Mouse (Mus musculus) spleen, postnatal 10 days (tissue): ENCODE measurements around the gene Natd1.

Source experiments
- DNase-seq, 2 experiments: peaks; one replicate each; pipeline ENCODE4 v3.0.0; 2021 to 2022; ENCODE audit warnings: low spot score in 2 of 2

Gene Natd1

DNA sequence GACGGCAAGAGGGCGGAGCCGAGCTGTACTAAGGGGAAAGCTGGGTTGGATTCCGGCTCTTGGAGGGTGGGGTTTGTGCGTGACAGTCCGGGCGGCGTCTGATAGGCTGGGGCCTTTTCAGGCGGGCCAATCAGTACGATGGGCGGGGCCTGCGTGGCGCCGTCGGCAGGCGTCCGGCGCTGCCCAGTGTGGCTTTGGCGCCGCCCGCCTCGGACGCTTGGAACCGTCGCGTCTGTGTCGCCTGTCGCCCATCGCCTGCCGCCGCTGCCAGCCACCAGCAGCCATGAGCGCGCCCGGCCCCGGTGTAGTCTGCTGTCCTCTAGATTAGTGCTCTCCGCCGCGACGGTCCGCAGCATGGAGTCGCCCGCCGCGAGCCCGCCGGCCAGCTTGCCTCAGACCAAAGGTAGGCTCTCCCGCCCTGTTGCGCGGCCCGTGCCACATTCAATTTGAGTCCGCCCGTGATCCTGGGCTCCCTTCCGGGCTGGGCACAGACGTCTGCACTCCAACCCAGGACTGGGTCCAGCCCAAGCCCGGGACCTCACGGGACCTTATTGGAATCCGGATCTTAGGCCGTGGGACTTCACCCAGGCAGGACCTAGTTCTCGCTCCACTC is 17.4 kb upstream of the Natd1 start, which contains the start of gene Map2k3:
TSS of gene Map2k3 (plus strand) at position 165 of the 613 bp plus-strand sequence.
- peak; percentile 95 to 99 for DNase-seq

DNA sequence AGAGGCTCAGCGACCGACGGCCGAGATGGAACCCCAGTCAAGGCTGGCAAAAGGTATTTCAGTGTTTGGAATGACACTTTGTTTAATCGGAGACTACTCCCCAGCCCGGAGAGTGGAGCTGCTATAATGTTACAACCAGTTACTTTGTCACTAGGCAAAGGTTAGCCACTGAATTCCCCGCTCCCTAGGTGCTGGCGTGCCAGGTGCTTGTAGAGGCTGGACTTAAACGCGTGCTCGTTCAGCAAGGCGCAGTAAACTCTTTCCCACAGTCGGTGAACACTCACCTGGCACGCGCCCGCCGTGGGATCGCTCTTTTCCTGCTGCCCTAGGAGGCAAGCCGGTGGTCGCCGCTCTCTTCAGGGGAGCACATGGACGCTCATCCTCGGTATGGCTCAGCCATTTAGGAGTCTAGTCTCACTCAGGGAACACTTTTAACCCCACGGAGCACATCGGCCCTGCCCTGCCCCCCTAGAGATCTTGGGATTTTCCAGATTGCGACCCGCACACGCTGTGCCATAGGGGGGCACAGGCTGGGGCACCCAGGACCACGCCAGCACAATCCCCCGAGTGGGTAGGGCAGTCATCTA is 16.8 kb upstream of the Natd1 start:
- peak in 1 of 2 experiments; percentile 51 for DNase-seq

DNA sequence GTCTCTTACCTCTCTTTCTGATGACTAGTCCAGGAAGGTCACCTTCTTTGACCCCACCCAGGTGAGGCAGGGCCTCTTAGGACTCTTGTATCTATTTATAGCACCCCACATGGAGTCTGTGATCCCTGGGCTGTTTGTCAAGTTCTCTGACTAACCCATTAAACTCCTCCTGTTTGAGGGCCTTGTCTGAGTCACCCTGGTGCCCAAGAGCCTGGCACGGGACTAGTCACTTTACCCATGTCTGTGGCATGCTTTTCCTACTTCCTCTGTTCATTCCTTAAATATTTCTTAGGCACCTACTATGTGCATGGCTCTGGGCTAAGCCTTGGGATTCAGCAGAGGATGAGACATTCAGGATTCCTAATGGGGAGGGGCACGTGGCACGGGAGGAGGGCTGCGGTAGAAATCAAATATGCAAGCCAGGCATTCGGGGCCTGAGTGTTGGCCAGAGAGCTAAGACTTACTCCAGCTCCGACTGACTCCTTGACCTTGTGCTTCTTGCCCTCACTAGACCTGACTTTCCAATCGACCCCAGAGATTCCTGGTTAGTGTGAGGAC is 16.3 kb upstream of the Natd1 start:
- no peak for DNase-seq

DNA sequence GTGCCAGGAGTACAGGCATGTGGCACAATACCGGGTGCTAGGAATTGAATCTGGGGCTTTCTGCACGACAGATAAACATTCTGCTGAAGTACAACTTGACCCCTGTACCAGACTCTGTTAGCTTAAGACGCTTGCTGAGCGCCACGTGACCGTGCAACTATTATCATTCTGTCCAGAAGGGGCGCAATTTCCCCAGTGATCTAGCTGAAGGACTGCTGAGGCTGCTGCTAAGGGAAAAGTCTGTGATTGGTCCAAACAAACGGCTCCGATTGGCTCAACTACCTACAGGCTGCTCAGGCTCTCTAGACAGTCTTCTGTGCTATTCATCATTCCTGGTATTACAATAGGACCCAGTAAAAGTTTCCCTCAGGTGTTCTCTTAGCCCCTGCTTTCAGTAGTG is 12.7 kb upstream of the Natd1 start:
- DNase-seq, result peak; percentile 93 to 94

DNA sequence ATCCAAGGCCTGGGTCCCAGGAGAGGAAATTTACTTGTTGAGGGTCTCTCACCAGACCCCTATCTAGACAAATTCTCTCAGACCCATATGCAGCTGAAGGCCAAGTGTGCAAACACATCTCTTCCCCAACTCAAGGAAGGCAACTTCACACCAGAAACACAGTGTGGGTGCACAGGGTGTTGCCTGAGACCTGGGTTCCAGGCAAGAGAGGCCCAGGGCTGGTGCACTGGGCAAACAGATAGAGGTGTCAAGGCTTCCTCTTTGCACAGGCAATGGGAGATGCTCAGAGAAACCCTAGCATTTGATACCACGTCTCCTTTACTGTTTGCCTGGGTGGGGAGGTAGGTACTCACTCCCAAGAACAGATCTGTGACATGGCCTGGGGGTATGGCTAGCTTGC is 10.4 kb upstream of the Natd1 start:
- DNase-seq, result peak in 1 of 2 experiments; percentile 52

DNA sequence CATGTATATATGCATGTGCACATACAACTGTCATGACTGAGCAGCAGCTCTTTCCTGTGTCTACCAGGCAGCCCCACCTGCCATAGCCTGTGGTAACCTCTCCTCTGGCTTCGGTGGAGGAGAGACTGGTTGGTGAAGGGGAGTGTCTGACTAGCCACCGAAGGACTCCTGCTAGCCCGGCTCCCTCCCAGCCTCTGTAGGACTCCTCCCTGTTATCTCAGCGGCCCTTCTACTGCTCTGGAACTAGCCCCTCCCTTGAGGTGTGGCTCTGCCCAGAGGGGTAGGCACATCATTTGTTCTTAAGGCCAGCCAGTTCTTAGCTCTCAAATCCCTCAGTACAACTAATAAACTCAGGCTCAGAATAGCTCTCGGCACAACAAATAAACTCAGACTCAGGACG is 9.9 kb upstream of the Natd1 start:
- DNase-seq, result peak; percentile 72 to 86

DNA sequence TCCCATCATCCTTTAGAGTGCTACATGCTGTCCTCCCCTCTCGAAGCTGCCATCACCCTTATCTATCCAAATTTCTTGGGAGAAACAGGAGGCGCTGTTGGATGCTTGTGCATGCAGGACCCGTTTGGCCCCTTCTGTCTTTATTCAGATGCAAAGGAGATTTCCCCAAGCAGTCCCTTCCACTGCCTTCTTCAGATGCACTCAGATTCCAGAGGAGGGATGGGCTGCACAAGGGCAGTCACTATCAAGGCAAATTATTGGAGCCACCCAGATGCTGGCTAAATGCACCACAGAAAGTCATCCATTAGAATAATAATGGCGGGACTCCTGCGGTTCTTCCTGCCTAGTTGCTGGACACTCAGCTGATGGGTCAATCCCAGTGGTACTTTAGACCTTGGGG is 8.4 kb upstream of the Natd1 start:
- no peak for DNase-seq

DNA sequence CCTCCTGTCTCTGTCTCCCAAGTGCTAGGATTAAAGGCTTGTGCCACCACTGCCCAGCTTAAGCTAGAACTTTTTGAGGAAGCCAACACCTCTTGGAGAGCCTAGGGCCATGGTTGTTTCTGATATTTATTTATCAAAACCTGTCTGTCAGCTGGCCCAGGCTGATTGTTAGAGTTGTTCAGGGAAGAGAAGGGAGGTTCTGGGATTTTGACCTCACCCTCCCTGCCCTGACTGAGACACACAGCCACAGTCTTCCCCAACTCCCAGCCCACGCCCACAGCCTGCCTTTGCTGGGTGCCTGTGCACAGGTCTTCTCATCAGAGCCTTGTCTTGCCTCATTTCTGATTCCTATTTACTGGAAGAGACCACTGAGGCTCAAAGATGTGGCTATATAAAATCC is 7.6 kb upstream of the Natd1 start:
- peak; percentile 49 to 55 for DNase-seq

DNA sequence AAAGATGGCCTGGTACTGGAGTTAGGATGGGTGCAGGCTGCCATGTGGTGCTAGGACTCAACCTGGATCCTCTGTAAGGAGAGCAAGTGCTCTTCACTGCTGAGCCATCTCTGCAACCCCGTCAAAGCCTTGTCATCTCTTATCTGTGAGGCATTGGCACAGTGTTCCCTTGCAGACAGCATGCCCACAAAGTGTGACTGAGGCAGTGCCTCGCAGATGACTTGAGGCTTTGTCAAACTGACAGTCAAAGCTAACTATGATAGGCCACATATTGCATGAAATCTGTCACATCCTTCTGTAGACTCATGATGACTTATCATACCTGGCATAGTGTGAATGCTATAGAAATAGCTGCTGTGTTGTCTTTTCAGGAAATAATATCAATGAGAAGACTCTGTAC is 5.5 kb upstream of the Natd1 start:
- DNase-seq, result no peak

DNA sequence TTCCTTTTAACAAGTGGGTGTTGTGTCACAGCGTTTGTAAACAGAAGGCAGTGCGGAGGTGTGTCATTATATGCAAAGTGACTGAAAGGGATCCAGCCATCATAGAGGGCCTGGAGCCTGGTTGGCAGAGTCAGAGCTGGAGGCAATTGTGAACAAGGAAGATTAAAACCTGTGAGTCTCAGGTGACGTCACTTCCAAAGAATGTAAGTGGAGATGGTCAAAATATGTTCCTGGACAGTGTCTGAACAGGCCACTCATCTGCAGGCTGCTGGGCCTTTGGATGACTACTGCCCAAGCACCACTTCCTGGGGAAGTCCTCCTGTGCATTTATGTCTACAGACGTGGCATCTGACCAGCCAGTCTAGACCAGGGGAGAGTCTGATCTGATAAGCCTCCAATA is 651 bp upstream of the Natd1 start:
- no peak for DNase-seq

DNA sequence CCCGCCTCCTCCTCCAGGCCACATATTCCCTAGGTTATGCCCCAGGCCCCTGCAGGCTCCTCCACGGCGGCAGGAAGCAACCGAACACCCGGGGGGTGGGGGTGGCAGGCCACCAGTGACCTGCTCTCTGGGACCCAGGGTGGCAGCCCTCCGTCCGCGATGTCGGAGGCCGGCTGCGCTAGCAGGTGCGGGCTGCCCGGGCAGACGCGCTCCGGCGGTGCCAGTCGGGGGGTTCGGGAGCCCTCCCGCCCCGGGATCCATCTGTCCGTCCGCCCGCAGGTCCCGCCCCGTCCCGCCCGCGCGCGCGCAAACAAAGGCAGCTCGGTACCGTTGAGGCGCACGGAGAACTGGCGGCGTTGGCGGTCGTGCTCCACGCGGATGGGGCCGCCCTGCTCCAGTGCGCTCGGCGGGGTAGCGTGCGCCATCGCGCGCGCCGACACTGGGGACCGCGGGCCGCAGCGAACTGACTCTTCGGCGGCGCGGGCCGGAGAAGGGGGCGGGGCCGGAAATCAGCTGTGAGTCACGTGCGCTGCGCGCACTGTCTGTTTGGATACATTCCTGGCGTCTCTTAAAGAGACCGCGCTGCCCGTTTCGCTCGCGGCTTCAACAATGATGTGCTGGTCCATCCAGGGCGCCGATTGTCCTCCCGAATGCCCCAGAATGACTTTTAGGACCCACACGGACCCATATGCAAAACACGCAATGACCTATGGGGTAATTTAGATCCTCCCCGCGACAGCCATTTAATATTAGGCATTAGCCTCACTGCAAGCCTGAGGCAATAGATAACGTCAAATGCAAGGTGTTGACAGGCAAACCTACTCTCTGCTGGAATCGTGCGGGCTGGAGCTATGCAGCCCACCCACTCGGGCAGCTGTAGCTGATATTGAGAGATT is 1.0 kb downstream of the Natd1 start:
- DNase-seq, result peak; percentile 95 to 96

DNA sequence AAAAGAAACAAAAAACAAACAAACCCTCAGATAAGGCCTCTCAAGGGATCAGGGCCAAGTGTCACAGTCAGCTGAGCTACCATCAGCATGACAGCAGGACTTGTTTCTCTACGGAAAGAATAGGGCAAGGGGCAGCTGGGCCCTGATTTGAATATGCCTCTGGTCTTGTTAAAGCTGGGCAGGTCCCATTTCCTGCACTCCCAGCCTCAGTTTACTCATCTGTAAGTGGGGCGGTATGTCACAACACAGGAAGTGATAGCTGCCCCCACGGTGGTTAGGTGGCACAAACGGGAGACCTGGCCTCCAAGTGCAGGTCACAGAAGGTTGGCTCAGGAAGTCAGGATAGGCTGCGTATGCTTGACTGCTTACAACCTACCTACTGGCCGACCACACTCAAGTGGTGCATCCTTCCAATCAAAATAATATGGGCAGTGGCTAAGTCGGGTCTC is 2.0 kb downstream of the Natd1 start:
- peak; percentile 13 to 42 for DNase-seq

DNA sequence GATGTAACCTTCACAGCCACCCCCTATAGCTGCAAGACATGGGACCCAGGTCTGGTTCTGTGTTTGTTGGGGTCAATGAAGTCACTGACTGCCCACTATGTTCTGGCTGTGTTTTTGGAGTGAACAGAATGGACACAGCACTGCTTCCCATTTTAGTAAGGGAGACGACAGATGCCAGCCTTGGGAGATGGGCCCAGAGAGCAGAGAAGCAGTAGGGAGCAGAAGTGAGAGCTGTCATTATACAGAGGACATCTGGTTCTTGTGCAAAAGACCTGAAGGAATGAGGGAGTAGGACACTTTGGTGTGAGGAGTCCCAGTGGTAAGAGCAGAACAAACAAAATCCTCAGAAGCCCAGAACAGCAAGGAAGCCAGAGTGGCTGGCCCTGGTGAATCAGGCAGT is 4.9 kb downstream of the Natd1 start:
- DNase-seq, result no peak

DNA sequence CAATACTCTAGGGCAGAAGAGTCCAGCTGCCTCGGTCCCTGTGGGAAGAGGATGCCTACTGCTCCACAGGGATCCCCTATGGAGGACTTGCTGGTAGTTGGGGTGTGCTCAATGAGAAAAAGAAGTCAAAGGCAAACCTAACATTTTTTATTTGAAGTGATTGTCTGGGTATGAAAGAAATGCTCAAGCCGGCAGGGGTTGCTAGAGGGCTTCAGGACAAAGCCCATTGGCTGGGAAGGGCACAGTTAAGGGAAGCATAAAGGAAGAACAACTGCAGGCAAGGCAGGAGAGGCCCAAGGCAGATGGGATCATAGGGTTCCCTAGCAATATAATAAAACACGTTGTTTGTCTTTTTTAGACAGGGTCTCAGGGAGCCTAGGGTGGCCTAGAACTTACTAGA is 6.5 kb downstream of the Natd1 start:
- DNase-seq, result no peak

DNA sequence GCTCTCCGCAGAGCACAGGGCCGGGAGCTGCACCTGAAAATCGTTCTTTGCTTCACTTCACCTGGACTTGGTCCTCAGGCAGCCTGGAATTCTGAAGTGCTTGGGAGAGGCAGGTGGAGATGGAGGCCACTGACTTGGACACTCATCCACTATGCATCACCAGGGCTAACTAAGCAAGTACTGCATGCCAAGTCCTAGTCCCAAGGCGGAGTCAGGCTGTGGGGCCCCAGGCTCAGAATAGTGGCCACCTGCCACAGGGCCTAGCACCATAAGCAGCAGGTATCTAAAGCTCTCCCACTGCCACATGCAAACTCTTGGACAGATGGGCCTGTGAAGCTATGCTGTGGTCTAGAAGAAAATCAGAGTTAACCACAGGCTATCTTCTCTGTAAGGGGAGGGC is 8.1 kb downstream of the Natd1 start:
- no peak for DNase-seq

DNA sequence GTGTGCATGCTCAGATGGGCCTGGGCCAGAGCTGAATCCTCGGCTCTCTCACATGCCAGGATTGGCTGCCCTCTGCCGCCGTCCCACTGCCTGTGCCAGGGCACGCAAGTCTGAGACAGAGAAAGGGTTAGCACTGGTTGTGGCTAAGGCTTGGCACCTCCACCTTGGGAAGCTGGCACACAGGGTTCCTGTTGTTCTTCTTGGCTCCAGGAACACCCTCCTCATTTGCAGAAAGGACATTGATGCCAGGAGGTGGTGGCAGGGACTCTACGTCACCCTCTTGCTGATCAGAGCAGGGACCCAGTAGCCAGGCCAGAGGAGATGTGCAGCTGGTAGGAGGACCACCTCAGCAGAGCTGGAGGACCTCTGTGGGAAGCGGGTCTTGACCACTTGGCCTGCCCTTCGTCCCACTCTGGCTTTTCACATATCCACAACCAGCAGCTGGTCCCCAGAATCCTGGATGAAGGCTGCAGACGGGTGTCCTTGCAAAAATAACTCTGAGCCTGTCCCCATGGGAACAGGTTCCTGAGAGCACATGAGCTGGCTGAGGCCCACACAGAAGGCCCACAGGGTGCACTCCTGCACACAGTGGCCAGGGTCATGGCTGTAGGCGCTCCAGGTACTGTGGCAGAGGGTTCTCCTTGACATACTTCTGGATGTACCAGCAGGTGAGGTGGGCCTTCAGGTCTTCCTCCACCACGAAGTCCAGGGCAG is 9.0 kb downstream of the Natd1 start:
- no peak for DNase-seq

DNA sequence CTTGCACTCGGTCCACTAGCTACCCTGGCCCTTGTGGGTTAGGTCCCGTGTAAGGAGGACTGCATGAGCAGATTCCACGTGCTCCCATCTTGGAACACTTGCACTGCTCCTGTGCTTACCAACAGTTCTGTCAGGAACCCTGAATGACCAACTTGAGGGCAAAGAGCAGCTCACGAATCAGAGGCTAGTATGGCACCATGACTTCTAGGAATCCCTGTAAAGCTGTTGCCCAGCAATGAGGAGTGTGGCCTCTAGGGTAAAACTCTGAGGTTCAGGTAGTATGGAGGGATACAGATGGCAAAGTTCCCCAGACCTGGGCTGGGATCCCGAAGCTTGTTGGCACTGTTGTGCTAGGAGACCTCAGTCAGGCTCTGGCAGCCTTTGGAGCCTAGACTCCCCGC is 10.9 kb downstream of the Natd1 start:
- DNase-seq, result no peak

DNA sequence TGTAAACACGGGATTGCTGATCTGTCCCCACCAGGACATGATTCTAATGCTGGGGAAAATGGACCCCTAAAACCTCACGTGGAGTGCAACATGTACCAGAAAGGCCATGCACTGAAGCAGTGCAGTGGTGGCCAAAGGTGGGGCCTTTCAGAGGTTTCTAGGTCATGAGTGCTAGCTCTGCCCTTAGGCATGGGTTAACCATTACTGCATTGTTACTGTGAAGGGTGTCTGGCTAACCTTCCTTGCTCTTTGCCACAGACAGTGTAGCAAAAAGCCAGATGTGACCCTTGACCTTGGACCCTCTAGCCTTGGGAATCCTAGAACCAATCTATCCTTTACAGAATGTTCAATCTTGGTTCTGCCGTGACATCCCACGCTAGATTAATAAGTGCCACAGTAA is 12.1 kb downstream of the Natd1 start:
- no peak for DNase-seq

DNA sequence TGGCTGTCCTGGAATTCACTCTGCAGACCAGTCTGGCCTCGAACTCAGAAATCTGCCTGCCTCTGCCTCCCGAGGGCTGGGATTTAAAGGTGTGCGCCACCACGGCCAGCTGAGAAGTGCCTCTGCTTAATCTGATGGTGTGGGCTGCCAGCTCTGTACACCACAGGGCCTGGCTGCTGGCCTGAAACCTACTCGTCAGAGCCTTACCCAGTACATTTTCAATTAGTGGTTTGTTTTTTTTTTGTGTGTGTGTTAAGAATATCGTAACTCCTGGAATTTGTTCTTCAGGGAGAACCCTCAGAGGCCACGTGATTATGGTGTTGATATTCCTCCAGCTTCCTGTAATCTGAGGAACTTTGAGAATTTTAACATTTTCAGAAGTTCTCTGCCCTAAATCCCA is 12.5 kb downstream of the Natd1 start:
- DNase-seq, result no peak

DNA sequence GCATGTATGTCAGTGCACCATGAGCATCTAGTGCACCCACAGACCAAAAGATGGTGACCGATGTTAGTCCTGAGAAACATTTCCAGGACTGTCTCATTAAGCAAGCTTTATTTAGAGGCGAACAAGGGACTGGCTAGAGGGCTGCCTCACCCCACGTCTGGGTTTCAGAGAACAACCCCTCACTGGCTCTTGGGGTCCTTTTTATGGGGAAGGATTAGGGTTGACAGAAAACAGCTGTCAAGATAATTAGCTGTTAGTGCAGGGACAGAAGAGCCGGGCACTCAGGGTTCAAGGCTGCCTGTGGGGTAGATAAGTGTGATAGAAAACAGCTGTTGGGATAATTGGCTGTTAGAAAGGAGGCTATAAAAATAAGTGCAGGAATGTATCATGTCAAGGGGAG is 18.6 kb downstream of the Natd1 start:
- DNase-seq, result no peak

DNA sequence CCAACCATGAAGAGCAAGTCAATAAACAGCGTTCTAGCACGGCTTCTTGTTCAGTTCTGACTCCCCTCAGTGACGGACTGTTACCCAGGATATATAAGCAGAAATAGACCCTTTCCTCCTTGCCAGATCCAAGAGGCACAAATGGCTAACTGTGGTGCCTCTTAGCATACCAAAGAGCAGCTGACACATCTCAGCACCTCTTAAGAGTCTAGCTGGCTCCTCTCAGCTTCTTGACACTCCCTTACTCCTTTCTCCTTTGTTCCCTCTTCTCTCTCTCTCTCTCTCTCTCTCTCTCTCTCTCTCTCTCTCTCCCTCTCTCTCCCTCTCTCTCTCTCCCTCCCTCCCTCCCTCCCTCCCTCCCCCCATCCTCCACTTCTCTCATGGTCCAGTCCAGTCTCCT is 23.8 kb downstream of the Natd1 start:
- no peak for DNase-seq

DNA sequence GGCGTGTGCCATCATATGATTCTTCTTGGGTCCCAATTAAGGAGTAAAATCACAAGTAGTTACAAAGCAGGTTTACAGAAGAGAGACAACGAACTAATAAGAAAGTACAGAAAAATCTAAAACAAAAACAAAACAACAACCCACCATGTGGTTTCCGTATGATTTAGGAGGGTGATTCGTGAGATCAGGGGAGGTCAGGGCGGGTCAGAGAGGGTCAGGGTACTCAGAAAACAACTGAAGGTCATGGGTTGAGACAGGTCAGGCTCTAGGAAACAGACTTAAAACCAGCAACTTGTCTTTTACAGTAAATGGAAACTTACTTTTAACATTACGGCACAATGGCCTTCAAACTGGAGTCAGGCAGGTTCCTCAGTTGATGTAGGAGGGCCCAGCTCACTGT is 24.3 kb downstream of the Natd1 start:
- no peak for DNase-seq
